Mouse (Mus musculus): Measurements from ENCODE around the gene Rbm3. TPM values are rescaled to one million over a fixed set of nuclear protein-coding genes. Genes with fewer than 3 reads are reported as not detected.

Gene Rbm3
- total RNA-seq (2014; rRNA removed): 371 and 394 TPM in 2 replicates
- 429 and 432 TPM in 2 replicates for polyA plus RNA-seq (2015; fragmentation: Nextera tagmentation; extraction: Ambion mirVana)

GRCm38 (mm10) chrX:8145153-8145991, at the start of gene Rbm3:
Gene Rbm3 (minus strand): TSS chrX:8145880.
- DNase-seq (ENCODE audit: low spot score): peak; percentile 92
- Histone ChIP-seq H3K27me3 (ENCODE audit: insufficient read depth, low read length) (no peaks in the 10 kb centered on the region), H3K27ac (ENCODE audit: low read depth, low read length) (peak within 1 kb of the TSS; percentile 94), H3K4me2 (ENCODE audit: low read depth, low read length, poor library complexity, severe bottlenecking) (peak within 1 kb of the TSS; percentile 51), H3K9ac (replicated peaks; ENCODE audit: low read length, poor library complexity, severe bottlenecking) (peak within 1 kb of the TSS; percentile 83), H3K36me3 (ENCODE audit: insufficient read depth, low read length) (0 out of 2 replicates have a peak, but pooled peaks cover 6% of the 10 kb centered on the region), H3K9me3 (ENCODE audit: low read length) (no peaks in the 10 kb centered on the region), H3K4me1 (ENCODE audit: insufficient read depth, low read length) (peaks cover 4% of the 10 kb centered on the region; the same call in 1 of the 2 replicates), H3K4me3 (ENCODE audit: low read depth, low read length) (peak within 1 kb of the TSS; percentile 52)
- TF ChIP-seq CTCF (IDR thresholded peaks at IDR 0.05): no peak
- 24% methylated on average over 53 of the region's 65 CpGs for WGBS
- peak; percentile 96 for ATAC-seq (ENCODE audit: low FRiP score)

GRCm38 (mm10) chrX:8193419-8193723, 47.7 kb upstream of the Rbm3 start, which contains the start of gene Ebp:
Gene Ebp (minus strand): TSS chrX:8193512.
- no peaks in the 10 kb centered on the region for H3K4me1 ChIP-seq (ENCODE audit: insufficient read depth, low read length)
- H3K9me3 ChIP-seq (ENCODE audit: low read length): no peaks in the 10 kb centered on the region
- peak; percentile 55 for DNase-seq (ENCODE audit: low spot score)
- ATAC-seq (ENCODE audit: low FRiP score): peak; percentile 59
- H3K4me3 ChIP-seq (ENCODE audit: low read depth, low read length): peak within 1 kb of the TSS; percentile 46
- peak within 1 kb of the TSS; percentile 59 for H3K27ac ChIP-seq (ENCODE audit: low read depth, low read length)
- no peaks in the 10 kb centered on the region for H3K36me3 ChIP-seq (ENCODE audit: insufficient read depth, low read length)
- H3K4me2 ChIP-seq (ENCODE audit: low read depth, low read length, poor library complexity, severe bottlenecking): peak within 1 kb of the TSS; percentile 51
- peak within 1 kb of the TSS; percentile 44 for H3K9ac ChIP-seq (replicated peaks; ENCODE audit: low read length, poor library complexity, severe bottlenecking)
- H3K27me3 ChIP-seq (ENCODE audit: insufficient read depth, low read length): no peaks in the 10 kb centered on the region
- TF ChIP-seq CTCF (IDR thresholded peaks at IDR 0.05): no peak
- WGBS: 32% methylated on average over 10 of the region's 10 CpGs

GRCm38 (mm10) chrX:8192640-8193418, 47.1 kb upstream of the Rbm3 start:
- Histone ChIP-seq H3K9ac (replicated peaks; ENCODE audit: low read length, poor library complexity, severe bottlenecking) (peak overlapping the region; percentile 44; the same call in 1 of the 2 replicates), H3K4me1 (ENCODE audit: insufficient read depth, low read length) (no peaks in the 10 kb centered on the region), H3K27me3 (ENCODE audit: insufficient read depth, low read length) (no peaks in the 10 kb centered on the region), H3K27ac (ENCODE audit: low read depth, low read length) (peak overlapping the region; percentile 59), H3K36me3 (ENCODE audit: insufficient read depth, low read length) (no peaks in the 10 kb centered on the region), H3K4me3 (ENCODE audit: low read depth, low read length) (peak overlapping the region; percentile 46), H3K4me2 (ENCODE audit: low read depth, low read length, poor library complexity, severe bottlenecking) (peak overlapping the region; percentile 51), H3K9me3 (ENCODE audit: low read length) (no peaks in the 10 kb centered on the region)
- ATAC-seq (ENCODE audit: low FRiP score) (peak; percentile 96), DNase-seq (ENCODE audit: low spot score) (peak; percentile 92)
- no peak for TF ChIP-seq CTCF (IDR thresholded peaks at IDR 0.05)
- WGBS: 16% methylated on average over 38 of the region's 38 CpGs

GRCm38 (mm10) chrX:8192126-8192639, 46.5 kb upstream of the Rbm3 start:
- Histone ChIP-seq H3K4me3 (ENCODE audit: low read depth, low read length) (peak overlapping the region; percentile 46), H3K36me3 (ENCODE audit: insufficient read depth, low read length) (no peaks in the 10 kb centered on the region), H3K27ac (ENCODE audit: low read depth, low read length) (peak overlapping the region; percentile 51), H3K9ac (replicated peaks; ENCODE audit: low read length, poor library complexity, severe bottlenecking) (peak overlapping the region; percentile 44), H3K4me2 (ENCODE audit: low read depth, low read length, poor library complexity, severe bottlenecking) (peak overlapping the region; percentile 51), H3K9me3 (ENCODE audit: low read length) (no peaks in the 10 kb centered on the region), H3K4me1 (ENCODE audit: insufficient read depth, low read length) (no peaks in the 10 kb centered on the region), H3K27me3 (ENCODE audit: insufficient read depth, low read length) (no peaks in the 10 kb centered on the region)
- DNase-seq (ENCODE audit: low spot score) (no peak), ATAC-seq (ENCODE audit: low FRiP score) (no peak; the same call in 1 of the 2 replicates)
- no peak for TF ChIP-seq CTCF (IDR thresholded peaks at IDR 0.05)
- 20% methylated on average over 11 of the region's 13 CpGs for WGBS

- Histone ChIP-seq H3K27me3 (ENCODE audit: insufficient read depth, low read length) (no peaks in the 10 kb centered on the region), H3K9me3 (ENCODE audit: low read length) (no peaks in the 10 kb centered on the region), H3K4me1 (ENCODE audit: insufficient read depth, low read length) (no peaks in the 10 kb centered on the region), H3K27ac (ENCODE audit: low read depth, low read length) (no peak overlapping the region), H3K4me3 (ENCODE audit: low read depth, low read length) (no peak overlapping the region), H3K4me2 (ENCODE audit: low read depth, low read length, poor library complexity, severe bottlenecking) (no peak overlapping the region), H3K9ac (replicated peaks; ENCODE audit: low read length, poor library complexity, severe bottlenecking) (no peak overlapping the region), H3K36me3 (ENCODE audit: insufficient read depth, low read length) (0 out of 2 replicates have a peak, but pooled peaks cover 3% of the 10 kb centered on the region)
- ATAC-seq (ENCODE audit: low FRiP score): no peak
- TF ChIP-seq CTCF (IDR thresholded peaks at IDR 0.05): no peak
- WGBS: 14% methylated on average over 7 of the region's 7 CpGs
- no peak for DNase-seq (ENCODE audit: low spot score)
These were observed 37.3 kb upstream of the Rbm3 start for GRCm38 (mm10) chrX:8182871-8183540.

Data from midbrain, postnatal 0 days (tissue).